Mouse (Mus musculus) kidney, postnatal 10 days (tissue): ENCODE results near the gene Gm11757.
"Not testable (repeated sequence)": the region's sequence is repeated elsewhere in the genome, so short reads cannot be mapped to it uniquely, and the experiment has no call there.

ENCODE experiments used
- DNase-seq: peaks from one replicate; pipeline ENCODE4 v3.0.0; 2021; ENCODE audit warnings: mixed read lengths

Gene Gm11757

DNA sequence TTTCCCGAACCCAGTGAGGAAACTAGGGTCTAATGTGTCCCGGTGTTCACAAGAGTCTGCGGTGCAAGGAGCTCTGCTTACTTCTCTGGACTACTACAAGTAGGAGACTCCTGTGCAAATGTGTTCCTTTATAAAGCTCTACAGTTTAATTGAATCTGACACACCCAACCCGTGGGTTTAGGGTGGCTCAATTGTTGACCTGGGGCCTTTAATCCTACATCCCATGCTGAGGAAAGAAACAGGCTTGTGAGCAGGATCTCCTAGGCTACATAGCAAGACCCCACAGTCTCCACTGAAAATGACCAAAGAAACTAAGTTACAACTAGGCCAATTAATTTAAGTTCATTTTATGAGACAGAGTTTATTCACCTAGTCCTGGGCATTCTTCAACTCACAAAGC lies at the start of gene Gm11757:
Gene Gm11757, minus strand, starts transcription at position 101 of the 400 bp plus-strand sequence.
- DNase-seq: not testable (repeated sequence)

DNA sequence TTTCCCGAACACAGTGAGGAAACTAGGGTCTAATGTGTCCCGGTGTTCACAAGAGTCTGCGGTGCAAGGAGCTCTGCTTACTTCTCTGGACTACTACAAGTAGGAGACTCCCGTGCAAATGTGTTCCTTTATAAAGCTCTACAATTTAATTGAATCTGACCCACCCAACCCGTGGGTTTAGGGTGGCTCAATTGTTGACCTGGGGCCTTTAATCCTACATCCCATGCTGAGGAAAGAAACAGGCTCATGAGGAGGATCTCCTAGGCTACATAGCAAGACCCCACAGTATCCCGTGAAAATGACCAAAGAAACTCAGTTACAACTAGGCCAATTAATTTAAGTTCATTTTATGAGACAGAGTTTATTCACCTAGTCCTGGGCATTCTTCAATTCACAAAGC lies 29.7 kb upstream of the Gm11757 start, which contains the start of gene Gm11756:
Gene Gm11756, minus strand, starts transcription at position 101 of the 400 bp plus-strand sequence.
- not testable (repeated sequence) for DNase-seq

DNA sequence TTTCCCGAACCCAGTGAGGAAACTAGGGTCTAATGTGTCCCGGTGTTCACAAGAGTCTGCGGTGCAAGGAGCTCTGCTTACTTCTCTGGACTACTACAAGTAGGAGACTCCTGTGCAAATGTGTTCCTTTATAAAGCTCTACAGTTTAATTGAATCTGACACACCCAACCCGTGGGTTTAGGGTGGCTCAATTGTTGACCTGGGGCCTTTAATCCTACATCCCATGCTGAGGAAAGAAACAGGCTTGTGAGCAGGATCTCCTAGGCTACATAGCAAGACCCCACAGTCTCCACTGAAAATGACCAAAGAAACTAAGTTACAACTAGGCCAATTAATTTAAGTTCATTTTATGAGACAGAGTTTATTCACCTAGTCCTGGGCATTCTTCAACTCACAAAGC lies 14.9 kb upstream of the Gm11757 start, which contains the start of gene Gm13871:
Gene Gm13871, minus strand, starts transcription at position 101 of the 400 bp plus-strand sequence.
- DNase-seq: not testable (repeated sequence)

DNA sequence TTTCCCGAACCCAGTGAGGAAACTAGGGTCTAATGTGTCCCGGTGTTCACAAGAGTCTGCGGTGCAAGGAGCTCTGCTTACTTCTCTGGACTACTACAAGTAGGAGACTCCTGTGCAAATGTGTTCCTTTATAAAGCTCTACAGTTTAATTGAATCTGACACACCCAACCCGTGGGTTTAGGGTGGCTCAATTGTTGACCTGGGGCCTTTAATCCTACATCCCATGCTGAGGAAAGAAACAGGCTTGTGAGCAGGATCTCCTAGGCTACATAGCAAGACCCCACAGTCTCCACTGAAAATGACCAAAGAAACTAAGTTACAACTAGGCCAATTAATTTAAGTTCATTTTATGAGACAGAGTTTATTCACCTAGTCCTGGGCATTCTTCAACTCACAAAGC lies 14.7 kb downstream of the Gm11757 start, which contains the start of gene Gm11758:
Gene Gm11758, minus strand, starts transcription at position 101 of the 400 bp plus-strand sequence.
- not testable (repeated sequence) for DNase-seq
